Mouse (Mus musculus) right cerebral cortex, postnatal 36 days (tissue): ENCODE measurements at regions not wholly inside any gene's neighbourhood (a gene's known extent, or its start where the extent isn't known, plus 50 kb on each side); places are given as distances from the start of the nearest gene placed in this dataset.

ENCODE experiments used
- DNase-seq, 2 experiments: peaks; one replicate each; pipeline ENCODE4 v3.0.0; 2022; ENCODE audit warnings: low spot score in 2 of 2, mixed read lengths in 1 of 2

GRCm38 (mm10) chr4:31612825-31613514 lies 350.9 kb upstream of the Map3k7 start:
- DNase-seq, result no peak

- DNase-seq, result no peak
Measured at GRCm38 (mm10) chr4:31617572-31617971, 346.3 kb upstream of the Map3k7 start.

GRCm38 (mm10) chr4:31618026-31618425 lies 345.9 kb upstream of the Map3k7 start:
- no peak for DNase-seq

- no peak for DNase-seq
Measured at GRCm38 (mm10) chr4:31621205-31621604, 342.7 kb upstream of the Map3k7 start.

- DNase-seq, result no peak
Measured at GRCm38 (mm10) chr4:31627053-31627452, 336.8 kb upstream of the Map3k7 start.

- no peak for DNase-seq
Measured at GRCm38 (mm10) chr4:31627777-31628176, 336.1 kb upstream of the Map3k7 start.

GRCm38 (mm10) chr4:31638564-31638963 lies 325.3 kb upstream of the Map3k7 start:
- no peak for DNase-seq

GRCm38 (mm10) chr4:31642161-31642560 lies 321.7 kb upstream of the Map3k7 start:
- peak; percentile 43 to 69 for DNase-seq

GRCm38 (mm10) chr4:31642593-31643290 lies 321.2 kb upstream of the Map3k7 start:
- DNase-seq, result no peak

- no peak for DNase-seq
Measured at GRCm38 (mm10) chr4:31648631-31649368, 315.1 kb upstream of the Map3k7 start.

- no peak for DNase-seq
Measured at GRCm38 (mm10) chr4:31655364-31656106, 308.4 kb upstream of the Map3k7 start.

GRCm38 (mm10) chr4:31656111-31656510 lies 307.8 kb upstream of the Map3k7 start:
- DNase-seq, result no peak

GRCm38 (mm10) chr4:31658820-31659219 lies 305.1 kb upstream of the Map3k7 start:
- DNase-seq, result no peak

- DNase-seq, result no peak
Measured at GRCm38 (mm10) chr4:31660896-31661295, 303.0 kb upstream of the Map3k7 start.

- DNase-seq, result no peak
Measured at GRCm38 (mm10) chr4:31671530-31672170, 292.2 kb upstream of the Map3k7 start.

- DNase-seq, result no peak
Measured at GRCm38 (mm10) chr4:31672171-31672841, 291.6 kb upstream of the Map3k7 start.

- DNase-seq, result no peak
Measured at GRCm38 (mm10) chr4:31672842-31673171, 291.1 kb upstream of the Map3k7 start.

- DNase-seq, result no peak
Measured at GRCm38 (mm10) chr4:31679007-31679590, 284.8 kb upstream of the Map3k7 start.

GRCm38 (mm10) chr4:31680958-31681357 lies 282.9 kb upstream of the Map3k7 start:
- no peak for DNase-seq

GRCm38 (mm10) chr4:31689083-31689482 lies 274.8 kb upstream of the Map3k7 start:
- no peak for DNase-seq
